Mouse (Mus musculus) heart, adult 2 months (tissue): ENCODE results near the gene Ctnnb1.

Experiments used
- CTCF ChIP-seq: fragments of 200-600 bp; IDR thresholded peaks from 2 replicates; pipeline ENCODE4 v1.8.1; 2022; ENCODE audit warnings: antibody characterized with exemption, mild to moderate bottlenecking, moderate library complexity
- EP300 ChIP-seq: fragments of 200-500 bp; IDR thresholded peaks from 2 replicates; pipeline ENCODE4 v1.6.1; 2011; ENCODE audit warnings: low read depth, low read length, control low read depth; ENCODE audit not compliant: insufficient read depth
- POLR2A ChIP-seq: fragments of 200-500 bp; IDR thresholded peaks from 2 replicates; pipeline ENCODE4 v1.6.1; 2011; ENCODE audit warnings: mild to moderate bottlenecking, low read depth, low read length, control low read depth; ENCODE audit not compliant: insufficient read depth

GRCm38 (mm10) chr9:120893971-120894370 is 35.0 kb upstream of the Ctnnb1 start:
- no peak for TF ChIP-seq CTCF
- TF ChIP-seq POLR2A = no peak
- no peak for TF ChIP-seq EP300
